Mouse (Mus musculus) limb, embryonic 12.5 days (tissue): ENCODE results near the gene Cidec. TPM values are rescaled to one million over a fixed set of nuclear protein-coding genes. Genes with fewer than 3 reads are reported as not detected.

Experiments
- microRNA-seq: library from miRNA; unstranded; fragments of <30 nt; microRNA quantifications from one replicate; pipeline ENCODE4, GENCODE M21; 2017
- polyA plus RNA-seq: library from polyadenylated mRNA; unstranded; fragments of >200 nt; fragmentation: Nextera tagmentation; extraction: Ambion mirVana; gene quantifications from 2 replicates; pipeline ENCODE4 v1.2.1, GENCODE M21; 2016

Gene Cidec
- polyA plus RNA-seq, 1 experiment from 2014 or later = not detected

Small RNAs within 50 kb of the gene (microRNA-seq; reads per million reads assigned to microRNA genes)
- not detected for gene Gm24387

Other genes with a start within 250 kb of the Cidec start
- 1.0 and 1.3 TPM in 2 replicates for gene Lhfpl4, start 240.4 kb downstream of the Cidec start, polyA plus RNA-seq
- gene Mtmr14, start 197.9 kb downstream of the Cidec start, polyA plus RNA-seq = 41.4 and 42.2 TPM in 2 replicates
- 0.29 and 0.31 TPM in 2 replicates for gene Cpne9, start 153.5 kb downstream of the Cidec start, polyA plus RNA-seq
- gene Brpf1, start 128.6 kb downstream of the Cidec start, polyA plus RNA-seq = 28.3 and 28.7 TPM in 2 replicates
- gene Ogg1, start 108.8 kb downstream of the Cidec start, polyA plus RNA-seq = 16.5 and 17.7 TPM in 2 replicates
- gene Camk1, start 91.8 kb downstream of the Cidec start, polyA plus RNA-seq = 79.2 and 82.3 TPM in 2 replicates
- 45.4 and 48.9 TPM in 2 replicates for gene Tada3, start 57.9 kb downstream of the Cidec start, polyA plus RNA-seq
- gene Arpc4, start 57.6 kb downstream of the Cidec start, polyA plus RNA-seq = 336 and 348 TPM in 2 replicates
- 6.6 and 8.2 TPM in 2 replicates for gene Ttll3, start 46.5 kb downstream of the Cidec start, polyA plus RNA-seq
- gene Rpusd3, start 16.4 kb downstream of the Cidec start, polyA plus RNA-seq = 28.0 and 30.9 TPM in 2 replicates
- gene Jagn1, start 6.8 kb upstream of the Cidec start, polyA plus RNA-seq = 75.2 and 77.0 TPM in 2 replicates
- 3.4 and 3.7 TPM in 2 replicates for gene Il17re, start 22.7 kb upstream of the Cidec start, polyA plus RNA-seq
- gene Il17rc, start 35.7 kb upstream of the Cidec start, polyA plus RNA-seq = 4.2 and 5.1 TPM in 2 replicates
- 14.1 and 14.9 TPM in 2 replicates for gene Creld1, start 47.5 kb upstream of the Cidec start, polyA plus RNA-seq
- 0.98 and 1.0 TPM in 2 replicates for gene Prrt3, start 66.2 kb upstream of the Cidec start, polyA plus RNA-seq
- 76.4 TPM in 2 replicates for gene Emc3, start 95.9 kb upstream of the Cidec start, polyA plus RNA-seq
- gene Fancd2, start 95.9 kb upstream of the Cidec start, polyA plus RNA-seq = 14.8 and 16.1 TPM in 2 replicates
- gene Fancd2os, start 165.0 kb upstream of the Cidec start, polyA plus RNA-seq = not detected in 2 replicates
- gene Brk1, start 169.0 kb upstream of the Cidec start, polyA plus RNA-seq = 206 and 211 TPM in 2 replicates
- gene Vhl, start 188.2 kb upstream of the Cidec start, polyA plus RNA-seq = 53.3 and 55.9 TPM in 2 replicates
- gene Irak2, start 202.7 kb upstream of the Cidec start, polyA plus RNA-seq = 4.1 and 5.4 TPM in 2 replicates